9 mouse cellular contexts compared by ENCODE assay signal in genomic region chr5:9073177-9073854, GRCm38 (mm10). TPM values are rescaled to one million over a fixed set of nuclear protein-coding genes. Genes with fewer than 3 reads are reported as not detected.
DNase-seq lines count a peak whose midpoint lies in the region; ATAC-seq and TF ChIP-seq lines count a peak whose summit lies in the region.
"Had no signal": no experiment of that assay in that cellular context is flagged by ENCODE, and none has a peak within 500 bp of the region (broad histone marks: within the 10 kb centered on the region; RNA-seq: fewer than 3 reads in every experiment).

No protein-coding gene starts in this region.

- H3K79me2 ChIP-seq in heart, adult 2 months (replicated peaks; ENCODE audit: control insufficient read depth, insufficient read depth, low read length) = no peaks in the 10 kb centered on the region

- H3K4me1 ChIP-seq in heart, adult 2 months (ENCODE audit: control insufficient read depth, insufficient read depth, low read length) = no peaks in the 10 kb centered on the region
- no peaks in the 10 kb centered on the region for H3K4me1 ChIP-seq in heart, embryonic 11.5 days (ENCODE audit: control insufficient read depth, insufficient read depth, low read length)
- H3K4me1 ChIP-seq in hindbrain, postnatal 0 days (ENCODE audit: insufficient read depth, low read length) = no peaks in the 10 kb centered on the region
- H3K4me1 ChIP-seq: stomach, embryonic 15.5 days had no signal

- intact Hi-C loops in heart, adult 2 months (cut with DNase I) = loop anchor here (1.0 to 10.0 kb wide), 2 partner anchors 38 to 351 kb away; no protein-coding TSS in a partner anchor

- no peak for DNase-seq in heart, adult 2 months
- peak; percentile 83 for DNase-seq in 416B (ENCODE audit: low read depth)
- peak; percentile 25 for DNase-seq in adrenal gland, postnatal 10 days
- DNase-seq in hindbrain, postnatal 0 days (ENCODE audit: low spot score) = peak; percentile 72
- no peak for DNase-seq in ovary, postnatal 36 days (ENCODE audit: low spot score)
- DNase-seq in heart, adult 11 months = no peak

- WGBS in heart, adult 2 months = 56% methylated on average over 5 of the region's 5 CpGs
- 53% methylated on average over 5 of the region's 5 CpGs for WGBS in heart, embryonic 11.5 days (ENCODE audit: insufficient replicate concordance)
- WGBS in hindbrain, postnatal 0 days = 28% methylated on average over 5 of the region's 5 CpGs

- TF ChIP-seq EP300 in heart, adult 2 months (IDR thresholded peaks at IDR 0.05; ENCODE audit: insufficient read depth, low read depth, low read length) = no peak

- no peak overlapping the region for H3K9ac ChIP-seq in heart, adult 2 months (ENCODE audit: low read depth, low read length)
- no peak overlapping the region for H3K9ac ChIP-seq in heart, embryonic 11.5 days (ENCODE audit: low read depth, low read length)
- no peak overlapping the region for H3K9ac ChIP-seq in hindbrain, postnatal 0 days (replicated peaks; ENCODE audit: low read length)
- H3K9ac ChIP-seq: stomach, embryonic 15.5 days had no signal

- H3K27ac ChIP-seq in heart, adult 2 months = no peak overlapping the region
- H3K27ac ChIP-seq in heart, embryonic 11.5 days (ENCODE audit: low read depth, low read length) = no peak overlapping the region
- no peak overlapping the region for H3K27ac ChIP-seq in hindbrain, postnatal 0 days
- H3K27ac ChIP-seq: stomach, embryonic 15.5 days had no signal

- no peak overlapping the region for H3K4me2 ChIP-seq in heart, embryonic 11.5 days
- H3K4me2 ChIP-seq in hindbrain, postnatal 0 days (ENCODE audit: low read depth, low read length) = no peak overlapping the region
- H3K4me2 ChIP-seq: stomach, embryonic 15.5 days had no signal

- no peak overlapping the region for H3K4me3 ChIP-seq in heart, adult 2 months
- no peak overlapping the region for H3K4me3 ChIP-seq in heart, embryonic 11.5 days (ENCODE audit: low read depth, low read length)
- H3K4me3 ChIP-seq in hindbrain, postnatal 0 days (ENCODE audit: low read length) = no peak overlapping the region
- H3K4me3 ChIP-seq: stomach, embryonic 15.5 days had no signal

- no peak for ATAC-seq in heart, embryonic 11.5 days (replicated peaks; ENCODE audit: insufficient number of reproducible peaks, low FRiP score, low TSS enrichment)
- peak; percentile 80 for ATAC-seq in hindbrain, postnatal 0 days
- ATAC-seq in monocyte, adult 5-6 weeks (replicated peaks; ENCODE audit: insufficient number of reproducible peaks, low FRiP score, low TSS enrichment, poor library complexity, severe bottlenecking) = peak; percentile 33; the same call in 1 of the 2 replicates

- no peak for TF ChIP-seq POLR2A in heart, adult 2 months (IDR thresholded peaks at IDR 0.05; ENCODE audit: insufficient read depth, low read depth, low read length)

- TF ChIP-seq CTCF in heart, adult 2 months (IDR thresholded peaks at IDR 0.05) = peak; percentile 72
- TF ChIP-seq CTCF in hindbrain, postnatal 0 days (IDR thresholded peaks at IDR 0.05; ENCODE audit: low read depth) = peak; percentile 64

- H3K27me3 ChIP-seq in heart, adult 2 months (ENCODE audit: control insufficient read depth, insufficient read depth, low read length) = no peaks in the 10 kb centered on the region
- H3K27me3 ChIP-seq in heart, embryonic 11.5 days (ENCODE audit: control insufficient read depth, insufficient read depth, low read length) = no peaks in the 10 kb centered on the region; the same call in 1 of the 2 replicates
- no peaks in the 10 kb centered on the region for H3K27me3 ChIP-seq in hindbrain, postnatal 0 days (ENCODE audit: insufficient read depth, low read length)
- H3K27me3 ChIP-seq: stomach, embryonic 15.5 days had no signal

- H3K36me3 ChIP-seq in heart, adult 2 months (ENCODE audit: control insufficient read depth, insufficient read depth, low read length) = no peaks in the 10 kb centered on the region
- H3K36me3 ChIP-seq in heart, embryonic 11.5 days (ENCODE audit: control insufficient read depth, insufficient read depth, low read length) = no peaks in the 10 kb centered on the region
- H3K36me3 ChIP-seq in hindbrain, postnatal 0 days (ENCODE audit: insufficient read depth, low read length) = no peaks in the 10 kb centered on the region
- H3K36me3 ChIP-seq: stomach, embryonic 15.5 days had no signal

- H3K9me3 ChIP-seq in heart, embryonic 11.5 days (replicated peaks; ENCODE audit: control insufficient read depth, low read length) = no peaks in the 10 kb centered on the region
- H3K9me3 ChIP-seq in hindbrain, postnatal 0 days (ENCODE audit: low read length) = no peaks in the 10 kb centered on the region
- H3K9me3 ChIP-seq: stomach, embryonic 15.5 days had no signal

RNA-seq across cellular contexts. Expression of gene Tmem243, which starts 27.2 kb away (rescaled TPM):
- total RNA-seq in heart, adult 2 months (2021) = 1 to 10 TPM; 8.1 to 9.8 TPM
- polyA plus RNA-seq in heart, adult 2 months (2012; rRNA removed) = 14.0 and 18.2 TPM in 2 replicates
- 8.7 and 11.4 TPM in 2 replicates for polyA plus RNA-seq in heart, embryonic 11.5 days (2014; fragmentation: Nextera tagmentation; extraction: Ambion mirVana)
- 10 to 100 TPM; 26.2 to 26.8 TPM for total RNA-seq in adrenal gland, postnatal 10 days (2021)
- 5.3 and 6.2 TPM in 2 replicates for total RNA-seq in hindbrain, postnatal 0 days (2014; rRNA removed)
- polyA plus RNA-seq in hindbrain, postnatal 0 days (2015; fragmentation: Nextera tagmentation; extraction: Ambion mirVana) = 14.9 and 15.7 TPM in 2 replicates
- total RNA-seq in monocyte, adult 5-6 weeks (2017) = 93.7 to 108 TPM (median 100 TPM) in 3 replicates

Comparison
In these comparisons a context has a peak if more than half of its experiments do, and no peak if none do; other contexts are left out.
1. DNase-seq: peak in 416B (single experiment), adrenal gland, postnatal 10 days (single experiment) and hindbrain, postnatal 0 days (single experiment); none in heart, adult 2 months (0 of 2), ovary, postnatal 36 days (single experiment) and heart, adult 11 months (single experiment).